Mouse (Mus musculus): Measurements from ENCODE around the gene Eml2.

The Eml2 gene

GRCm38 (mm10) chr7:19163752-19164151 is 12.5 kb upstream of the Eml2 start:
- in situ Hi-C loops (cut with MboI, MseI) = no loop called here

- in situ Hi-C loops (cut with MboI, MseI) = no loop called here
Observed at GRCm38 (mm10) chr7:19164189-19164588, 12.0 kb upstream of the Eml2 start.

GRCm38 (mm10) chr7:19164978-19165377 is 11.2 kb upstream of the Eml2 start:
- in situ Hi-C loops (cut with MboI, MseI) = no loop called here

- in situ Hi-C loops (cut with MboI, MseI) = no loop called here
Observed at GRCm38 (mm10) chr7:19165656-19166423, 10.4 kb upstream of the Eml2 start, which contains the start of gene Gipr. Gene Gipr, minus strand, starts transcription at chr7:19166127.

GRCm38 (mm10) chr7:19166990-19167389 is 9.2 kb upstream of the Eml2 start:
- in situ Hi-C loops (cut with MboI, MseI) = no loop called here

- in situ Hi-C loops (cut with MboI, MseI) = no loop called here
Observed at GRCm38 (mm10) chr7:19169506-19169905, 6.7 kb upstream of the Eml2 start.

- in situ Hi-C loops (cut with MboI, MseI) = no loop called here
Observed at GRCm38 (mm10) chr7:19170142-19170541, 6.1 kb upstream of the Eml2 start.

GRCm38 (mm10) chr7:19171831-19172230 is 4.4 kb upstream of the Eml2 start:
- in situ Hi-C loops (cut with MboI, MseI) = no loop called here

- in situ Hi-C loops (cut with MboI, MseI) = no loop called here
Observed at GRCm38 (mm10) chr7:19172874-19173273, 3.3 kb upstream of the Eml2 start.

- in situ Hi-C loops (cut with MboI, MseI) = no loop called here
Observed at GRCm38 (mm10) chr7:19176516-19176947, 311 bp downstream of the Eml2 start.

- in situ Hi-C loops (cut with MboI, MseI) = no loop called here
Observed at GRCm38 (mm10) chr7:19177216-19177615, 995 bp downstream of the Eml2 start.

GRCm38 (mm10) chr7:19178035-19178434 is 1.8 kb downstream of the Eml2 start:
- in situ Hi-C loops (cut with MboI, MseI) = no loop called here

GRCm38 (mm10) chr7:19178443-19179092 is 2.3 kb downstream of the Eml2 start:
- in situ Hi-C loops (cut with MboI, MseI) = no loop called here

- in situ Hi-C loops (cut with MboI, MseI) = no loop called here
Observed at GRCm38 (mm10) chr7:19179173-19179572, 3.0 kb downstream of the Eml2 start.

- in situ Hi-C loops (cut with MboI, MseI) = loop anchor here (5.0 kb wide), 1 partner anchor 42 kb away; no protein-coding TSS in a partner anchor
Observed at GRCm38 (mm10) chr7:19179936-19180335, 3.7 kb downstream of the Eml2 start.

- in situ Hi-C loops (cut with MboI, MseI) = loop anchor here (5.0 kb wide), 1 partner anchor 41 kb away; no protein-coding TSS in a partner anchor
Observed at GRCm38 (mm10) chr7:19180862-19181429, 4.7 kb downstream of the Eml2 start.

GRCm38 (mm10) chr7:19184250-19184649 is 8.0 kb downstream of the Eml2 start:
- in situ Hi-C loops (cut with MboI, MseI) = loop anchor here (5.0 kb wide), 1 partner anchor 38 kb away; no protein-coding TSS in a partner anchor

- in situ Hi-C loops (cut with MboI, MseI) = loop anchor here (5.0 kb wide), 2 partner anchors 38 to 98 kb away; partner anchors contain the start of genes Ppm1n and Rtn2
Observed at GRCm38 (mm10) chr7:19184758-19185157, 8.5 kb downstream of the Eml2 start.

- in situ Hi-C loops (cut with MboI, MseI) = no loop called here
Observed at GRCm38 (mm10) chr7:19194676-19195075, 18.5 kb downstream of the Eml2 start.

GRCm38 (mm10) chr7:19196676-19197075 is 20.5 kb downstream of the Eml2 start:
- in situ Hi-C loops (cut with MboI, MseI) = no loop called here

- in situ Hi-C loops (cut with MboI, MseI) = no loop called here
Observed at GRCm38 (mm10) chr7:19197985-19198384, 21.8 kb downstream of the Eml2 start.

GRCm38 (mm10) chr7:19201660-19202059 is 25.4 kb downstream of the Eml2 start:
- in situ Hi-C loops (cut with MboI, MseI) = no loop called here

Measured in regulatory T cell (primary cell).